Mouse (Mus musculus): ENCODE measurements at regions not wholly inside any gene's neighbourhood (a gene's known extent, or its start where the extent isn't known, plus 50 kb on each side); places are given as distances from the start of the nearest gene placed in this dataset.

DNA sequence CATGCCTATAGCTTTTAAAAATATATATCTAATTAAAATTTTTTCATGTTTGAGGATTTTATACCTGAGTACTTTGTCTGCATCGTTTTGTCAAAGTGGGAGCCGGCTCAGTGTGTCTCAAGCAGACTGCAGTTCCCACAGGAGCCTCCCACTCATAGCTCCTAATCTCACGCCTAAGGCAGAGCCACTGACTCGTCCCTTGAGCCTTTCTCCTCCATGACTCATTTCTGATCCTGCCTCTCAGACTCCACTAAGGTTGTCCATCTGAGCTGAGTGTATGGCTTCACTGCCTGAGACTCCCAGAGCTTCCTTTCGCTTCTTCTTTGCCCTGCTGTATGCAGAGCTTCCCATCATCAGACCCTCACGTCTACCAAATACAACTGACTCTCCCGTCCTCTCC, 98.8 kb downstream of the Efnb2 start:
- no peak for DNase-seq (ENCODE audit: low spot score)

- no peak for DNase-seq (ENCODE audit: low spot score)
These were observed 103.0 kb downstream of the Efnb2 start for GRCm38 (mm10) chr8:8558050-8558449.

- no peak for DNase-seq (ENCODE audit: low spot score)
These were observed 104.9 kb downstream of the Efnb2 start for GRCm38 (mm10) chr8:8556152-8556551.

DNA sequence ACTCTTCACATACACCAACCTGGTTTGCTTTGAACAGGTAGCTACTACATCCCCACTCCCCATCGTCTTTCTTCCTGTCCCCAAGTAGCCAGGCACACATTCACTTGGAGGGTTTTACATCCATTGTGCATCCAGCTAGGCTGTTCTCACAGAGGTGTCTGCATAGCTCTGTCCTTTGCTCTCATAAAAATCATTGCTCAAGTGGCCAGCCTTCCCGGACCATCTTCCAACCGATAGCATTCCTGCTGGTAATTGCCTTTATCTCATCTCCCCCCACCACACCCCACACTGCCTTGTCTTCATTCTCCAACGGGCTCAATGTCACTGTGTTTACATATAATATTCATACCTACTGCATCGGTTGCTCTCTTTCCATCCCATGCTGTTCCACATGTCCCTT, 106.4 kb downstream of the Efnb2 start:
- DNase-seq (ENCODE audit: low spot score) = no peak

GRCm38 (mm10) chr8:8552779-8553178, 108.3 kb downstream of the Efnb2 start:
- no peak for DNase-seq (ENCODE audit: low spot score)

DNA sequence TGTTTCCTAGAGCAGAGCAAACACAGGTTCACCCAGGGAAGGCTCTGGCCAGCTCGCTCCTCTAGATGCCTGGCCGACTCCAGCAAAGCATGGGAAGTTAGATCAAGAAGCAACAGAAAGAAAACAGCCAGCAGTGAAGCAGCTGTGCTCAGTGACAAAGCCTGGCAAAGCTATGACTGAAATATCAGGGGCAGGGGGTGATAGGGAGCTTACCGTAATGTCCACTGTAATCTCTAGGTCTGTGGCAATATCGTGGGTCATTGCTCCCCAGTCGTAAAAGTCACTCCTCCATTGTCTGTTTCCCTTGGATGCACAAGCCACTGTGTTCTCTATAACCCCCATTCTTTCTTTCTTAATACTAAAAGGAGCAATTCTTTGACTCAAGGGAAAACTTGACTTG, 124.4 kb downstream of the Efnb2 start:
- no peak for DNase-seq (ENCODE audit: low spot score)

GRCm38 (mm10) chr8:8534787-8535186, 126.3 kb downstream of the Efnb2 start:
- DNase-seq (ENCODE audit: low spot score) = no peak

GRCm38 (mm10) chr8:8532907-8533306, 128.1 kb downstream of the Efnb2 start:
- DNase-seq (ENCODE audit: low spot score) = no peak

DNA sequence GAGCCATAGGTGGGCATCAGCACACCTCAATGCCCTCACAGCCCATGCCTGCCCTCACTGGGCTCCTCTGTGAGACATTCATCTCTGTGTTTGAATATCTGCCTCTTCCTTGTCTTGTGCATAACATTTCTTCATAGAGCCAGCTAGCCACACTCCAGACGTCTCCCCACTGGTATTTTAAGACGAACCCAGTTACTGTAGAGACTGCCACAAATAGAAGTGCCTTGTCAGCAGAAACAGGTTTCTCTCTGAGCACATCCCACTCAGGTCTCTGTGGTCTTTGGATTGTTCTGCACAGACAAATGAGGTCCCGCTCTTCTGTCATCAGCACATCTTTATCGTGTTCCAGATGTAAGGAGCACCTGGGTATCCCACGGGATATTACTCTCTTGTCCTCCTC, 130.5 kb downstream of the Efnb2 start:
- DNase-seq (ENCODE audit: low spot score) = no peak

GRCm38 (mm10) chr8:8521532-8521931, 139.5 kb downstream of the Efnb2 start:
- DNase-seq (ENCODE audit: low spot score) = no peak

- no peak for DNase-seq (ENCODE audit: low spot score)
These were observed 141.3 kb downstream of the Efnb2 start for GRCm38 (mm10) chr8:8519772-8520191.

DNA sequence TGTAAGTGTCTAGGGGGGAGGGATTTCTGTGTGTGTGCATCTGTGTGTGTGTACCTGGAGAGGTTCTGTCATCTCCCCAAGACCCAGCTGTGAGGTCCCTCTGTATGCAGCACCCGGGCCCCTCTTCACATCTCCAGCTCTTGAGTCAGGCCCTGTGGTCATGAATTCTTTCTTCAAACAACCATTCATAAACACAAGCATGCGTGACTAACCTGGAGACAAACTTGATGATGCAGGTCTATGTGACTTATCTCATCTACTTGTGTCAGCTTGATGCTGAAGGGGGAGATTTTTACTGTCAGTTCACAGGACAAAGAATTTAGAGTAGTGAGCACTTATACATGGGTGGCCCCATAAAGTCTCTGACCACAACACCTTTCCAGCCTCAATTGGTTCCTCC, 143.4 kb downstream of the Efnb2 start:
- DNase-seq (ENCODE audit: low spot score) = no peak

- no peak for DNase-seq (ENCODE audit: low spot score)
These were observed 144.8 kb downstream of the Efnb2 start for GRCm38 (mm10) chr8:8516272-8516671.

- no peak for DNase-seq (ENCODE audit: low spot score)
These were observed 161.1 kb downstream of the Efnb2 start for GRCm38 (mm10) chr8:8499921-8500320.

GRCm38 (mm10) chr8:8498753-8499152, 162.3 kb downstream of the Efnb2 start:
- no peak for DNase-seq (ENCODE audit: low spot score)

DNA sequence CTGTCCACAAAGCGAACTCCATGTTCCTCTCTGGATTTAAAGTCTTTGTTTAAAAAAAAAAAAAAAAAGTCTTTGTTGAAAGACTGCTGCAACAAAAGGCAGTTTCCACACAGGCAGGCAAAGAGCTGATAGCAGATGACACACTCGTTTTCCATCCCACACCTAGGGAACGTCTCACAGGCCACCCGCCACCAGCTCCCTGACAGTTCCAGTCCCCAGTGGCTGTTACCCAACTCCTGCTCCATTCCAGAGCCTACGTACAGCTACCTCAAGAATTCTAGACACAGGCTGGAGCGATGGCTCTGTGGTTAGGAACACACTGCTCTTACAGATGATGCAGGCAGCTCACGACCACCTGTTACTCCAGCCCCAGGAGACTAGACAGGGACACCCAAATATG, 165.6 kb downstream of the Efnb2 start:
- DNase-seq (ENCODE audit: low spot score) = no peak

DNA sequence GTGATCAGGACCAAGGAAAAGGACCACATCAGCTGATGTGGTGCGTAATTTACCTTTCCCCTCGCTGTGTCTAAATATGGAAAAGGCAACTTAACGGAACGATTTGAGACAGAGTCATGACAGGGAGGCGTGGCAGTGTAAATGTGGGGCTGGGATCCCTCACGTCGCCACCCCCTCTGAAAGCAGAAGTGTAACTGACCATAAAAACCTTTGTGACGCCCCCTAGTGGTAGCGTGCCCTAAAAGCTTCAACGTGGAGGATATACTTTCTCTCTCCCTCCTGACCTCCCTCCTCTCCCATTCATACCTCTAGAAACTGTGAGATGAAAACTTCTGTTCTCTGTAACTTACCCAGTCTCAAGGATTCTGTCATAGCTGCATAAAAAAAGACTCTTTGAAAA, 166.8 kb downstream of the Efnb2 start:
- DNase-seq (ENCODE audit: low spot score) = no peak

DNA sequence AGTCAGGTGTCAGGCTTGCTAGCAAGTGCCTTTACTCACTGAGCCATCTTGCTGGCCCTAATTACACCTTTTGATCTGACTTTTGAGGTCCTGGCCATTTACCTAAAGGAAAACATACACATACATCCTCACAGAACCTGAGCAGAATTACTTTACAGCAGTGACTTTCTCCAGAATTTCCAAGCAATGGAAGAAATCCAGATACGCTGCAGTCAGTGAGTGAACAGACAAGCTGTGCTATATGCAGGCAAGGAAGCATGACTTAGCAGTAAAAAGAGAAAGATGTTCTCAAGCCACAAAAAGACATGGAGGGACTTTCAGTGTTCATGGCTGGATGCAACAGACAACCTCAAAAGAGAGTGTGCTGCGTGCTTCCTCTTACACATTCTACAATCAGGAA, 169.1 kb downstream of the Efnb2 start:
- no peak for DNase-seq (ENCODE audit: low spot score)

- DNase-seq (ENCODE audit: low spot score) = no peak
These were observed 171.3 kb downstream of the Efnb2 start for GRCm38 (mm10) chr8:8489784-8490183.

- DNase-seq (ENCODE audit: low spot score) = peak; percentile 16
These were observed 172.1 kb downstream of the Efnb2 start for GRCm38 (mm10) chr8:8488695-8489571.

DNA sequence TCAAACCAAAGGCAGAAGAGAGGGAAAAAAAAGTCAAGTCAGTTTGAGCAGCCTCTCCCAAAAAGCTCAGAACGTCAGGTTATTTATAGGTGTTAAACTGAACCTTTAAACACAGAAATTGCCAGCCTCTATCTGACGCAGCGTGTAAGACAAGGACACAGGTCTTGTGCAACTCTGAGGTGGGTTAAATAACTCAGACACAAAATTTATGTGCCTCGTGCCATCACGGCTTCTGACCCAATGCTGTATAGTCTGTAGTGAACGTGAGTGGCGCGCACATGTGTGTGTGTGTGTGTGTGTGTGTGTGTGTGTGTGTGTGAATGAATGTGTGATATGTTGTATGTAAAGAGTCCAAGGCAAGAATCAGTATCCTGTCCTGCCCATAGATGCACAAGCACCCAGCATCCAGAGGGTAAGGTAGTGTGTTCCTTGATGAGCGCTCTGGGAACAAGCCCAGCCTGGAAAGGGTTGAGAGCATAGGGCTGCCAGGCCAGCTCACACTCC, 172.8 kb downstream of the Efnb2 start:
- DNase-seq (ENCODE audit: low spot score) = no peak

DNA sequence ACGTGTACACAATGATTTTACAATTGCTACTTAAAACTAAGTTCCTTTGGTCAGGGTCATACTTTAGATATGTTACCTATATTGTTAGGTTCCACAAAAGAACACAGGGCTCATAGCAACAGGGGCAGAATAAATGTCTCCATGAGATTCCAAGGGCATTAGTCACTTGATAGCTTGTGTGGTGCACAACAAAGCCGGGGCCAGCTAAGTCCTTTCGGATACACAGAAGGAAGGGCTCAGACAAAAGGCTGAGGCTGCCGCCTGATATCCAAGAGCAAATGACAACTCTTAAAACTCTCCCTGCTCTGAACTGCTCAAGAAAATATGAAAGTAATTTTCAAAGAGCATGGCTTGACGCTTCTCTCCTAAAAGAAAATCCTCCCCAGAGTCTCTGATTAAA, 173.3 kb downstream of the Efnb2 start:
- DNase-seq (ENCODE audit: low spot score) = no peak

GRCm38 (mm10) chr8:8486866-8487265, 174.2 kb downstream of the Efnb2 start:
- no peak for DNase-seq (ENCODE audit: low spot score)

DNA sequence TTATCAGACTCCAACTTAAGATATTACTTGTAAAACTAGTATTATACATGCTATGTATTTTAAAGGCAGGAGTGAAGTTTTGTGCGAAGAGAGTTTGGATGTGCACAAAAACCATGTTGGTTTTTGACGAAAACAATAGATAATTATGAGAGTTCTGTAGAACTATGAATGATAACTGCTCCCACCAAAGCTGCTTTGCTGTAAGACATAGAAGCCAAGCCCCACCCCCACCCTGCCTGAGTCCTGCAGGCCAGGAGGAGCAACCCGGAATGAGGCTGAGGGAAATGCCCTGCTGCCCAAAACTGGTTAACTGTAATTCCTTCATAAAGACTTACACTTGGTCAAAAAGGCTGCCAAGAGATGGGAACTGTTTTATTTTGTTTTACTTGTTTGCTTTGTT, 175.8 kb downstream of the Efnb2 start:
- DNase-seq (ENCODE audit: low spot score) = no peak
